Mouse (Mus musculus) thymus, adult 2 months (tissue): Measurements from ENCODE around the gene Sap30l.

Experiments
- CTCF ChIP-seq: fragments of 200-500 bp; IDR thresholded peaks from 2 replicates; pipeline ENCODE4 v1.5.1; 2012; ENCODE audit warnings: mild to moderate bottlenecking, control low read depth, low read length, moderate library complexity, borderline replicate concordance; ENCODE audit not compliant: control insufficient read depth, poor library complexity, insufficient read depth; ENCODE audit errors: extremely low read depth
- POLR2A ChIP-seq: fragments of 200-500 bp; IDR thresholded peaks from 2 replicates; pipeline ENCODE4 v1.6.1; 2012; ENCODE audit warnings: mild to moderate bottlenecking, low read length, control low read depth, moderate library complexity; ENCODE audit not compliant: control insufficient read depth, poor library complexity, insufficient read depth; ENCODE audit errors: extremely low read depth

GRCm38 (mm10) chr11:57818189-57818588 is 16.8 kb downstream of the Sap30l start:
- TF ChIP-seq CTCF (no peak), POLR2A (no peak)
